Mouse (Mus musculus) intestine, embryonic 14.5 days (tissue): ENCODE data around the gene Rln3. TPM values are rescaled to one million over a fixed set of nuclear protein-coding genes. Genes with fewer than 3 reads are reported as not detected.

Experiments
- ATAC-seq: fragments of 200-750 bp; cut with Nextera tagmentation; replicated peaks from 2 replicates; pipeline ENCODE4 v1.8.0; 2017; ENCODE audit warnings: low read depth, moderate number of reproducible peaks, moderate TSS enrichment, moderate library complexity; ENCODE audit not compliant: low FRiP score, low TSS enrichment
- DNase-seq: peaks from one replicate; pipeline ENCODE4 v3.0.0-alpha.2; 2018; ENCODE audit warnings: low spot score
- H3K27ac ChIP-seq: fragments of 300-500 bp; sonication (generic); 2 replicates; pipeline ENCODE4 v1.5.1; 2014; ENCODE audit warnings: low read depth, mild to moderate bottlenecking, control low read depth
- H3K27me3 ChIP-seq: fragments of 300-500 bp; sonication (generic); replicated peaks from 2 replicates; pipeline ENCODE4 v1.6.1; 2014; ENCODE audit warnings: low read length, control low read depth; ENCODE audit not compliant: control insufficient read depth, insufficient read depth
- H3K36me3 ChIP-seq: fragments of 300-500 bp; sonication (generic); 2 replicates; pipeline ENCODE4 v1.6.1; 2014; ENCODE audit warnings: low read length, control low read depth; ENCODE audit not compliant: control insufficient read depth, insufficient read depth
- H3K4me1 ChIP-seq: fragments of 300-500 bp; sonication (generic); replicated peaks from 2 replicates; pipeline ENCODE4 v1.6.1; 2014; ENCODE audit warnings: low read length, control low read depth, mixed read lengths; ENCODE audit not compliant: control insufficient read depth, insufficient read depth
- H3K4me2 ChIP-seq: fragments of 300-500 bp; sonication (generic); 2 replicates; pipeline ENCODE4 v1.6.1; 2014; ENCODE audit warnings: low read length
- H3K4me3 ChIP-seq: fragments of 300-500 bp; sonication (generic); 2 replicates; pipeline ENCODE4 v1.5.1; 2014; ENCODE audit warnings: low read depth, low read length, control low read depth, mixed read lengths
- H3K9ac ChIP-seq: fragments of 300-500 bp; sonication (generic); 2 replicates; pipeline ENCODE4 v1.6.1; 2014; ENCODE audit warnings: mild to moderate bottlenecking, low read length
- H3K9me3 ChIP-seq: fragments of 300-500 bp; sonication (generic); 2 replicates; pipeline ENCODE4 v1.6.1; 2016; ENCODE audit warnings: low read length, control low read depth; ENCODE audit not compliant: control insufficient read depth
- WGBS: fragments of 180-500 bp; shearing (Covaris S2); extraction: QIAGEN DNeasy Blood & Tissue Kit; methylation state at CpG from one replicate; pipeline ENCODE4 v1.1.7; 2014; 5-methylcytosine and 5-hydroxymethylcytosine counted together
- polyA plus RNA-seq: library from polyadenylated mRNA; unstranded; fragments of >200 nt; fragmentation: Nextera tagmentation; extraction: Ambion mirVana; gene quantifications from 2 replicates; pipeline ENCODE4 v1.2.1, GENCODE M21; 2014

The Rln3 gene
- polyA plus RNA-seq, 1 experiment from 2014 or later = 0.41 TPM

DNA sequence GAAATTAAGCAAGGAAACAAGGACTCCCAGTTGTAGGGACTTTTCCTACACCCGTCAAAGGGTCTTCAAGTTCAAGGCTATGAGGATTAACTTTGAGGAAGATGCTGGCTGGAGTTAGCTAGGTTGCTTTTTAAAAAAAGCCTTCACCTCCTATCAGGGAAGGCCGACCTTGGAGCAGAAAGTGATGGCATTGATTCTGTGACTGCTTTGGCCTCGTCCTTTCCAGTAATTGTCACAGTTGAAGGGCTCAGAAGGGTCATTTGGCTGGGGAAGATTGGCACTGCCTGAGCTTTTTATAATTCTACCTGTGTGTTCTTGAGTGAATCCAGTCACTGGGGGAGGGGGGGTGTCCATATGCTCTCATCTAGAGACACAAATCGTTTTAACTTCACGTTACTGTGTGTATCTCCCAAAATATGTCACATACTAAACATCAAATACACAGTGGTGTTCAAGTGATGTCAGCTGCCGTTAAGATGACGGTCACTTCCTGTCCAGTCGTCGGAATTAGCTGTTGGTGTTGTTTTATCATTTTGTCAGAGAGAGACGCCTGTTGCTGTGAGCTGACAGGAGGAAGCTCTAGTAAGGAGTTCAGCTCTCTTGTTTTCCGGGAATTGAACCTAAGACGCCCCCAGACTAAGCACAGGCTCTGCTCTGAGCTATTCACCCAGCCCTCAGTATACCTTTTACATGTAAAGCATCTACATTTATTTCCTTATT, 23.7 kb upstream of the Rln3 start:
- H3K4me3 ChIP-seq = no peak overlapping the region
- WGBS = 51% methylated on average over 12 of the region's 12 CpGs
- no peak overlapping the region for H3K9ac ChIP-seq
- no peaks in the 10 kb centered on the region for H3K36me3 ChIP-seq
- H3K27ac ChIP-seq = no peak overlapping the region
- H3K4me2 ChIP-seq = peak overlapping the region; percentile 56
- H3K27me3 ChIP-seq = no peaks in the 10 kb centered on the region
- ATAC-seq = no peak
- no peaks in the 10 kb centered on the region for H3K9me3 ChIP-seq
- peaks cover 28% of the 10 kb centered on the region for H3K4me1 ChIP-seq
- DNase-seq = no peak

DNA sequence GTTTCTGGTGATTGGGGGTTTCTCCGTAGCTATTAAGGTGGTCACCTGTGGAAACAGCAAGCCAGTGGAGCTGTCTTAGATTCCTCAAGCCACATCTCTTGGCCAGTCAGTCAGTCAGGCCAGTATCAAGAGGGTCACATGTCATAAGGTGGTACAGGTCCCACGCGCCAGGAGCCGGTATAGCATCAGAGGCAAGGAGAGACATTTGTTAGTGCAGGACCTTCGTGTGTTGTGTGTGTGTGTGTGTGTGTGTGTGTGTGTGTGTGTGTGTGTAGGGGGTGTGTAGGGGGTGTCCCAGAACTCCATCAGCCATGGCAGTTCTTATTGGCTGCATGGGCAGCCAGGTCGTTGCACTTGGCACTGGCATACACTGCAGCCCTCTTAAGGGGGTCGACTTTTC, 23.1 kb upstream of the Rln3 start:
- H3K4me2 ChIP-seq = peak overlapping the region; percentile 56
- H3K9ac ChIP-seq = no peak overlapping the region
- ATAC-seq (no peak), DNase-seq (no peak)
- peaks cover 23% of the 10 kb centered on the region for H3K4me1 ChIP-seq
- WGBS = 89% methylated on average over 7 of the region's 7 CpGs
- H3K9me3 ChIP-seq = no peaks in the 10 kb centered on the region
- peak overlapping the region; percentile 99 for H3K4me3 ChIP-seq
- H3K36me3 ChIP-seq = no peaks in the 10 kb centered on the region
- no peak overlapping the region for H3K27ac ChIP-seq
- no peaks in the 10 kb centered on the region for H3K27me3 ChIP-seq

DNA sequence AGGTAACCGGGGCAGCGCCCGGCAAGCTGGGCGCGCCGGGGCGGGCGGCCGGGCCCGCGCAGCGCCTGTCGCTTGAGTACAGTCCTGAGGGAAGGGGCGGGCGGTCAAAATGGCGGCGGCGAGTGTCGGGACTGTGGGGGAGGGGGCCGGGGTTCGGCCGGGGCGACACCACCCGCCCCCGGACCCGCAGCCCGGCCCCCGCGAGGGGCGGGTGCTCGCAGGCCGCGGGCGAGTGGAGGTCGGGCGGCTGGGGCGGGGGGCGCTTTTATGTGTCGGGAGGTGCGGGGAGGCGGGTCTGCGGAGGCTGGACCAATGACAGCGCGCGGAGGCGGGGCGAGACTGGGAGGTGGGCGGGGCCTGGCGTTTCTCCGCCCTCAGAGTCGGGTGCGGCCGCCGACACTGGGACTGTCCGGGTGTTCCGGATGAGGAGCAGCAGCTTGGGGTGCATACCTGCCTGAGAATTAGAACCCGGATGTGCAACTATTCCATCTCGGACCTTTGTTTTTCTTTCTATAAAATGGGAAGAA, 22.3 kb upstream of the Rln3 start:
- Histone ChIP-seq H3K36me3 (no peaks in the 10 kb centered on the region), H3K9ac (peak overlapping the region; percentile 96), H3K4me2 (peak overlapping the region; percentile 56), H3K27me3 (no peaks in the 10 kb centered on the region), H3K4me3 (peak overlapping the region; percentile 99), H3K9me3 (no peaks in the 10 kb centered on the region), H3K27ac (peak overlapping the region; percentile 99), H3K4me1 (peaks cover 23% of the 10 kb centered on the region)
- under 1% methylated on average over 56 of the region's 58 CpGs for WGBS
- ATAC-seq (peak; percentile 76), DNase-seq (peak; percentile 99)

DNA sequence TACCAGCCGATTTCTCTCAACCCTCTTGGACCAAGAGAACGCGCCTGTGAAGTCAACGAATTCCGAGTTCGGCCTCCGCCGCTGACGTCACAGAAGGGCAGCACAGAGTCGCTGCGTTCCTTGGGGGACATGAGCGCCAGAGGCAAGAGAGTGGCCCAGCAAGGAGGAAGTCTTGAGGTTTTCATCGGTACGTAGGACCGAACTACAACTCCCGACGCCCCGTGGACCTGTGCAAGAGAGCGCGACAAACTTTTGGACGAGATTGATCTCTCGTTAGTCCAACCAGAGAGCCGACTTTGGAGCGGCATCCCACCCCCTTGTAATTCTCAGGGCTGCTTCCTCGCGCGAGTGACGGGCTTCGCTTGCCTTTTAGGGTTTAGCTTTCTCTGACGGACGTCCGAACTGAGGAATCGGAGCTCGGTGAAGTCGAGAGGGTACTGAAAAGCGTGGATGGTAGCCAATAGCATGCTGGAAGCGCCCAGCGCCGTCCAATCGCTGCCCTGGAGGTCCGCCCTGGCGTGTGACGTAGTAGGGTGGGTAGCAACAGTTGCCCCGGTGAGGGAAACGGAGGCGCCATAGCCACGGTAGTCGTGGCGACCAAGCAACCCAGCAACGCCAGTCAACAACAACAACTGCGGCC, 21.6 kb upstream of the Rln3 start, which contains the start of gene Rfx1:
TSS of gene Rfx1 (plus strand) at position 544 of the 640 bp plus-strand sequence.
- peak; percentile 97 for DNase-seq
- H3K36me3 ChIP-seq = no peaks in the 10 kb centered on the region
- peak; percentile 98 for ATAC-seq

DNA sequence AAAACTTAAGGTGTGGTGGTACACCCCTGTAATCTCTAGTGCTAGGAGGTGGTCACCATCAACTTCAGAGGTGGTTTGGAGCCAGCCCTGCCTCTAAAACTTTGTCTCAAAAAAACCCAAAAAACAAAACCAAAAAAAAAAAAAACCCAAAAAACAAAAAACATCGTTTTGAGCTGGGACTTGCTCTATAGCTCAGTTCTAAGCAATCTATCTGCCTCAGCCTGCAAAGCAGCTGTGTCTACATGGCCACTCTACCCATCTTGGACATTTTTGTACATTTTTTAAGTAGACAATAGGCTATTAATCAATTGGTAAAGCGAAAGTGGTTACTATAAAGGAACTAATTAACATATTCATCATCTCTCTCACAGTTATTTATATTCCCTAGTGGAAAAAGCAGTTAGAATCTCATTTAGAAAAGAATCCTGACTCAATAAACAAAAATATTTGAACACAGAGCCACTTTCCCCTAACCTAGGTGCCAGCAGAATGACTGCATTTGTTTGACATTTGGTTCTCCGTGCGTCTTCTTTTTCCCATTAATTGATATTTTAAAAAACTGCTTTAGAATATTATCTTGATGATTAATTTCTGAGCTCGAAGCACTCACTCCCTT, 20.8 kb upstream of the Rln3 start:
- no peak for DNase-seq
- Histone ChIP-seq H3K9ac (peak overlapping the region; percentile 70), H3K4me3 (peak overlapping the region; percentile 66), H3K9me3 (no peaks in the 10 kb centered on the region), H3K4me2 (peak overlapping the region; percentile 81), H3K4me1 (peaks cover 23% of the 10 kb centered on the region), H3K36me3 (no peaks in the 10 kb centered on the region), H3K27me3 (no peaks in the 10 kb centered on the region), H3K27ac (peak overlapping the region; percentile 90)
- WGBS = 27% methylated on average over 5 of the region's 5 CpGs
- ATAC-seq = no peak

More for the DNA sequence above, 21.6 kb upstream of the Rln3 start, which contains the start of gene Rfx1:
- Histone ChIP-seq H3K9ac (peak within 1 kb of the TSS; percentile 96), H3K4me2 (peak within 1 kb of the TSS; percentile 81), H3K4me1 (peaks cover 23% of the 10 kb centered on the region), H3K9me3 (no peaks in the 10 kb centered on the region), H3K4me3 (peak within 1 kb of the TSS; percentile 99), H3K27me3 (no peaks in the 10 kb centered on the region), H3K27ac (peak within 1 kb of the TSS; percentile 99)
- WGBS = under 1% methylated on average over 51 of the region's 51 CpGs

DNA sequence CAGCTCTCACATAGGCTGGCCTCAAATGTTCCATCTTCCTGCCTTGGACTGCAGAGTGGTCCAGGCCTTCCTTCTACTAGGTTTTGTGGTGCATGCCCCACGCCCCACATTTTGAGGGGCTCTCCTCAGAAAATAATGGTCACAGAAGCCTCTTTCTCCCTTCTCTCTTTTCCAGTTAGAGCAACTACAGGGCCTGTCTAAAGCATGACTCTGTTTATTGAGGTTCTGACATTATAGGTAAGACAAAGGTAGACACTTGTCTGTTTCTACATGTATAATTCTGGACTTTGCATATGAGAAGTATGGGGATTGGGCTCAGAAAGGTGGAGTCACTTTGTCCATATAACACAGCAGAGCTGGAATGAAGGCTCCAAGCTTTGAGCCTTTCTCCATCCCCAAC, 20.2 kb upstream of the Rln3 start, which contains the start of gene Gm10643:
TSS of gene Gm10643 (minus strand) at position 101 of the 400 bp plus-strand sequence.
- DNase-seq (no peak), ATAC-seq (no peak)
- peaks cover 23% of the 10 kb centered on the region for H3K4me1 ChIP-seq
- H3K27ac ChIP-seq = peak within 1 kb of the TSS; percentile 90
- WGBS = 96% methylated on average over 1 of the region's 1 CpGs
- H3K9me3 ChIP-seq = no peaks in the 10 kb centered on the region
- H3K36me3 ChIP-seq = no peaks in the 10 kb centered on the region
- H3K4me3 ChIP-seq = peak within 1 kb of the TSS; percentile 66
- peak within 1 kb of the TSS; percentile 81 for H3K4me2 ChIP-seq
- H3K27me3 ChIP-seq = no peaks in the 10 kb centered on the region
- peak within 1 kb of the TSS; percentile 70 for H3K9ac ChIP-seq

DNA sequence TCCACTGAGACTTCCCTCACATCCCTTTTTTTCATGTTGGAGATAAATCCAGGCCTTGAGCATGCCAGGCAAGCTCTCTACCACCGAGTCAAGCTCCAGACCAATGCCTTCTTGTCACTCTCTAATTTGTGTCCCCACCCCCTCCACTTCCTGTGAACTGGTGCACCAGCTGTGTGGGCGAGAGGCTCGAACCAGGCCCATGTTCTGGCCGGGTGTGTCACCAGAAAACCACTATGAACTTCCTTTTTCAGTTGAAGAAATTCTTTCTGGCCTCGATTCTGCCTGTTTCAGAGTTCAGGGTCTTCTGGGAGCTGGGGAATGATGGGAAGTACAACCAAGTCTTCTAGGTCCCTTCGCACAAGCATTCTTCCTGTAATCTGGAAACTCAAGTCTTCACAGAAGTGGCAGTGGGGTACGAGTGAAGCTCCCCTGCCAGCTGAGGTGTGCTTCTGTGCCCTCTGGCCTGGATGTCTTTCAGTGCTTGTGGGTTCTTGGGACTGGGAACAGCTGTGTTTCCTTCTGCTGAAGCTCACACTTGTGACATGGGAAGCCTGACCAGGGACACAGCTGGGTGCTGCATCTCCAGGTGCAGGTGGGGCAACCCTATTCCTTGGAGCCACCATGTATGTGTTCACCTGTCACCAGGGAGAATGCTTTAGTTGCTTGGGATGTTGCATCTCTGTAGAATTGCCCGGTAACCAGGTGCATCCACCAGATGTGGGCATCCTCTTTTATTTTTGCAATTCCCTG, 19.2 kb upstream of the Rln3 start:
- H3K4me1 ChIP-seq = peaks cover 18% of the 10 kb centered on the region
- H3K27ac ChIP-seq = no peak overlapping the region
- H3K9me3 ChIP-seq = no peaks in the 10 kb centered on the region
- H3K9ac ChIP-seq = no peak overlapping the region
- no peak for ATAC-seq
- H3K36me3 ChIP-seq = no peaks in the 10 kb centered on the region
- 69% methylated on average over 8 of the region's 8 CpGs for whole genome bisulfite sequencing
- no peak overlapping the region for H3K4me2 ChIP-seq
- H3K4me3 ChIP-seq = no peak overlapping the region
- no peak for DNase-seq
- H3K27me3 ChIP-seq = no peaks in the 10 kb centered on the region

DNA sequence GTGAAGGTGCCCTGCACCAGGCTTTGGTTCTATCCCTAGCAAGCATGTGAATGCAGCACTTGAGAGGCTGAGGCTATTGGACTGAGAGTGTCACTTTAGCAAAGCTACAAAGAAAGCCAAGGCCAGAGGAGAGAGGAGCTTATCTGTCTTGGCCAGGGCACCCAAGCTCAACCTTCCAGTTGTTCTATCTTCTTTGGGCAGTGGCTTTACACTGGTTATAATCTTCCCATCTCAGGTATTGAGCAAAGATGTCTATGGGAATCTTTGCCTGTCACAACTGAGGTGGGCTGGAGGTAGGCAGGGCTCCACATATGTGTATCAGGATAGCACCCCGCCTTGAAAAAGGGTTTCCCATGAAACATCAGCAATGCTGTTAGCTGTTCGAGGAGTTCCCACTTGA, 15.4 kb upstream of the Rln3 start:
- Histone ChIP-seq H3K4me3 (no peak overlapping the region), H3K36me3 (no peaks in the 10 kb centered on the region), H3K9ac (no peak overlapping the region), H3K4me2 (no peak overlapping the region), H3K27me3 (no peaks in the 10 kb centered on the region), H3K4me1 (no peaks in the 10 kb centered on the region), H3K9me3 (no peaks in the 10 kb centered on the region), H3K27ac (no peak overlapping the region)
- ATAC-seq (no peak), DNase-seq (no peak)
- WGBS = 83% methylated on average over 2 of the region's 2 CpGs
